Mouse (Mus musculus): ENCODE measurements around the gene Loxl3.

- TF ChIP-seq CTCF (conservative IDR thresholded peaks at IDR 0.05; ENCODE audit: insufficient read depth, insufficient read length, low read depth, low read length) (no peak), POLR2A (IDR thresholded peaks at IDR 0.05; ENCODE audit: low read depth, low read length) (no peak)
Measured at GRCm38 (mm10) chr6:83084477-83084876, 50.5 kb downstream of the Loxl3 start.

Data from kidney, adult 2 months (tissue).